7 mouse cellular contexts compared by ENCODE assay signal in the genomic region with DNA sequence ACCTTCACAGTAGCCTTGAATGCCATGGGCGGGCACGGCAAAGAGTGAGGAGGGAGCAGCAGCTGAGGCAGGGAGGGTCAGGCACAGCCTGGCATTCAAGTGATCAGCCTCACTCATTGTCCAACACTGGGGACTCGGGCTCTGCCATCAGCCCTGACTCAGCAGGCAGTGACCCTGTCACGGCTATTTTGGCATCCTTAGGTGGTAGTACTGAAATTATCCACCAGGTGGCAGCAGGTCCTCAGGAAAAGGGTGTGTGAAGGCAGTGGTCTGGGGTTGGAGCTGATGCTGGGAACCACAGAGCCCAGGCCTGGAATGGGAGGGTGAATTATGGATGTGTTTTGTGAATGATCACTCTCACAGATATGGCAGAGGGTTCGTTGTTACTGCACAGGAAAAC. TPM values are rescaled to one million over a fixed set of nuclear protein-coding genes. Genes with fewer than 3 reads are reported as not detected.
DNase-seq lines count a peak whose midpoint lies in the region; ATAC-seq lines count a peak whose summit lies in the region.

No protein-coding gene starts in this region.

- peaks cover 11% of the 10 kb centered on the region for H3K4me1 ChIP-seq in limb, embryonic 13.5 days
- H3K4me1 ChIP-seq in midbrain, embryonic 16.5 days (ENCODE audit: control insufficient read depth, insufficient read depth, low read length) = peaks cover 9% of the 10 kb centered on the region; the same call in 1 of the 2 replicates

- no peak overlapping the region for H3K4me3 ChIP-seq in limb, embryonic 13.5 days
- H3K4me3 ChIP-seq in midbrain, embryonic 16.5 days (ENCODE audit: low read depth, low read length) = no peak overlapping the region

- H3K27me3 ChIP-seq in limb, embryonic 13.5 days = 0 out of 2 replicates have a peak, but pooled peaks cover 5% of the 10 kb centered on the region
- H3K27me3 ChIP-seq in midbrain, embryonic 16.5 days (ENCODE audit: control insufficient read depth, insufficient read depth, low read depth, low read length) = no peaks in the 10 kb centered on the region

- no peak overlapping the region for H3K4me2 ChIP-seq in limb, embryonic 13.5 days (replicated peaks)
- no peak overlapping the region for H3K4me2 ChIP-seq in midbrain, embryonic 16.5 days (ENCODE audit: low read length)

- no peak overlapping the region for H3K9ac ChIP-seq in limb, embryonic 13.5 days
- no peak overlapping the region for H3K9ac ChIP-seq in midbrain, embryonic 16.5 days (ENCODE audit: low read depth, low read length)

- no peaks in the 10 kb centered on the region for H3K9me3 ChIP-seq in limb, embryonic 13.5 days
- no peaks in the 10 kb centered on the region for H3K9me3 ChIP-seq in midbrain, embryonic 16.5 days (replicated peaks; ENCODE audit: control insufficient read depth, low read length, poor library complexity, severe bottlenecking)

- DNase-seq in adrenal gland, adult 8-10 months = peak; percentile 79
- DNase-seq in embryo, embryonic 9.5 days (ENCODE audit: extremely low spot score) = peak; percentile 95
- DNase-seq in heart, adult 18-20 months = peak; percentile 84 to 96
- peak; percentile 91 for DNase-seq in kidney, adult 9 months
- peak; percentile 75 to 86 for DNase-seq in spleen, postnatal 10 days (ENCODE audit: low spot score in 2 of 2)

- no peak overlapping the region for H3K27ac ChIP-seq in limb, embryonic 13.5 days
- H3K27ac ChIP-seq in midbrain, embryonic 16.5 days (ENCODE audit: low read length) = no peak overlapping the region

- H3K36me3 ChIP-seq in limb, embryonic 13.5 days = no peaks in the 10 kb centered on the region
- H3K36me3 ChIP-seq in midbrain, embryonic 16.5 days (ENCODE audit: control insufficient read depth, insufficient read depth, low read length) = no peaks in the 10 kb centered on the region

- 11% methylated on average over 5 of the region's 5 CpGs for WGBS in limb, embryonic 13.5 days
- 7% methylated on average over 5 of the region's 5 CpGs for WGBS in midbrain, embryonic 16.5 days

- ATAC-seq in limb, embryonic 13.5 days (ENCODE audit: low FRiP score, low read depth) = peak; percentile 30; the same call in 1 of the 2 replicates
- 0 out of 2 replicates have a peak, but pooled peaks have one; percentile 11 for ATAC-seq in midbrain, embryonic 16.5 days

RNA-seq across cellular contexts. Expression of a gene that starts 4.3 kb away (rescaled TPM):
- 10 to 100 TPM; 18.1 to 38.0 (median 23.4) TPM for total RNA-seq in adrenal gland, adult 8-10 months (2022)
- total RNA-seq in heart, adult 18-20 months (2021) = 10 to 100 TPM; 22.4 to 22.8 TPM
- polyA plus RNA-seq in limb, embryonic 13.5 days (2015; fragmentation: Nextera tagmentation; extraction: Ambion mirVana) = 52.7 and 57.4 TPM in 2 replicates
- 109 and 110 TPM in 2 replicates for polyA plus RNA-seq in midbrain, embryonic 16.5 days (2015; fragmentation: Nextera tagmentation; extraction: Ambion mirVana)

RNA-seq across cellular contexts. Expression of a gene that starts 4.5 kb away (rescaled TPM):
- not detected for total RNA-seq in adrenal gland, adult 8-10 months (2022)
- 1 to 10 TPM; 1.2 to 1.3 TPM for total RNA-seq in heart, adult 18-20 months (2021)
- 1.3 and 1.4 TPM in 2 replicates for polyA plus RNA-seq in limb, embryonic 13.5 days (2015; fragmentation: Nextera tagmentation; extraction: Ambion mirVana)
- polyA plus RNA-seq in midbrain, embryonic 16.5 days (2015; fragmentation: Nextera tagmentation; extraction: Ambion mirVana) = 0.47 and 1.3 TPM in 2 replicates

RNA-seq across cellular contexts. Expression of a gene that starts 29.9 kb away (rescaled TPM):
- not detected for total RNA-seq in adrenal gland, adult 8-10 months (2022)
- under 1 TPM; 0.50 to 0.64 TPM for total RNA-seq in heart, adult 18-20 months (2021)
- polyA plus RNA-seq in limb, embryonic 13.5 days (2015; fragmentation: Nextera tagmentation; extraction: Ambion mirVana) = 0.33 and 0.59 TPM in 2 replicates
- polyA plus RNA-seq in midbrain, embryonic 16.5 days (2015; fragmentation: Nextera tagmentation; extraction: Ambion mirVana) = 0.40 and 0.61 TPM in 2 replicates

RNA-seq across cellular contexts. Expression of a gene that starts 59.6 kb away (rescaled TPM):
- total RNA-seq in adrenal gland, adult 8-10 months (2022) = 1 to 10 TPM; 1.4 to 2.6 (median 2.4) TPM
- 1 to 10 TPM; 1.4 TPM for total RNA-seq in heart, adult 18-20 months (2021)
- polyA plus RNA-seq in limb, embryonic 13.5 days (2015; fragmentation: Nextera tagmentation; extraction: Ambion mirVana) = 5.9 and 6.3 TPM in 2 replicates
- 3.0 and 3.8 TPM in 2 replicates for polyA plus RNA-seq in midbrain, embryonic 16.5 days (2015; fragmentation: Nextera tagmentation; extraction: Ambion mirVana)
